Mouse (Mus musculus): ENCODE measurements at regions not wholly inside any gene's neighbourhood (a gene's known extent, or its start where the extent isn't known, plus 50 kb on each side); places are given as distances from the start of the nearest gene placed in this dataset.

GRCm38 (mm10) chr2:179112951-179113350 lies 329.3 kb upstream of the Cdh4 start:
- TF ChIP-seq POLR2A (IDR thresholded peaks at IDR 0.05; ENCODE audit: control insufficient read depth, low read depth, low read length) (no peak), CTCF (IDR thresholded peaks at IDR 0.05; ENCODE audit: control insufficient read depth, insufficient read depth, insufficient replicate concordance, low read depth, low read length) (no peak)
